Mouse (Mus musculus) embryonic facial prominence, embryonic 11.5 days (tissue): ENCODE data around the gene Stfa2l1. TPM values are rescaled to one million over a fixed set of nuclear protein-coding genes. Genes with fewer than 3 reads are reported as not detected.
"Not testable (repeated sequence)": the region's sequence is repeated elsewhere in the genome, so short reads cannot be mapped to it uniquely, and the experiment has no call there.

ENCODE experiments used
- ATAC-seq: fragments of 200-750 bp; cut with Nextera tagmentation; replicated peaks from 2 replicates; pipeline ENCODE4 v1.8.0; 2017; ENCODE audit warnings: low read depth; ENCODE audit not compliant: insufficient number of reproducible peaks, low FRiP score, low TSS enrichment
- DNase-seq: peaks from one replicate; pipeline ENCODE4 v3.0.0-alpha.2; 2015; ENCODE audit warnings: low spot score
- H3K27ac ChIP-seq: fragments of 300-500 bp; sonication (generic); replicated peaks from 2 replicates; pipeline ENCODE4 v1.5.1; 2014; ENCODE audit warnings: mild to moderate bottlenecking, low read depth, low read length, control low read depth
- H3K27me3 ChIP-seq: fragments of 300-500 bp; sonication (generic); 2 replicates; pipeline ENCODE4 v1.6.1; 2014; ENCODE audit warnings: mild to moderate bottlenecking, low read length, moderate library complexity, mixed read lengths; ENCODE audit not compliant: control insufficient read depth, insufficient read depth
- H3K36me3 ChIP-seq: fragments of 300-500 bp; sonication (generic); replicated peaks from 2 replicates; pipeline ENCODE4 v1.6.1; 2014; ENCODE audit warnings: low read depth, mild to moderate bottlenecking, low read length, moderate library complexity, mixed read lengths; ENCODE audit not compliant: control insufficient read depth, insufficient read depth
- H3K4me1 ChIP-seq: fragments of 300-500 bp; sonication (generic); 2 replicates; pipeline ENCODE4 v1.6.1; 2014; ENCODE audit warnings: low read length, mixed read lengths; ENCODE audit not compliant: control insufficient read depth, insufficient read depth
- H3K4me2 ChIP-seq: fragments of 300-500 bp; sonication (generic); 2 replicates; pipeline ENCODE4 v1.6.1; 2014; ENCODE audit warnings: low read depth, mild to moderate bottlenecking, control low read depth, low read length, moderate library complexity
- H3K4me3 ChIP-seq: fragments of 300-500 bp; sonication (generic); 2 replicates; pipeline ENCODE4 v1.5.1; 2014; ENCODE audit warnings: low read depth, low read length, control low read depth
- H3K9ac ChIP-seq: fragments of 300-500 bp; sonication (generic); replicated peaks from 2 replicates; pipeline ENCODE4 v1.6.1; 2014; ENCODE audit warnings: mild to moderate bottlenecking, control low read depth, low read length
- H3K9me3 ChIP-seq: fragments of 300-500 bp; sonication (generic); replicated peaks from 2 replicates; pipeline ENCODE4 v1.6.1; 2016; ENCODE audit warnings: mild to moderate bottlenecking, low read length, inconsistent platforms, mixed read lengths; ENCODE audit not compliant: control insufficient read depth
- WGBS: fragments of 180-500 bp; shearing (Covaris S2); extraction: QIAGEN DNeasy Blood & Tissue Kit; methylation state at CpG from one replicate; pipeline ENCODE4 v1.1.7; 2014; 5-methylcytosine and 5-hydroxymethylcytosine counted together
- polyA plus RNA-seq: library from polyadenylated mRNA; unstranded; fragments of >200 nt; fragmentation: Nextera tagmentation; extraction: Ambion mirVana; gene quantifications from 2 replicates; pipeline ENCODE4 v1.2.1, GENCODE M21; 2014

The Stfa2l1 gene
- polyA plus RNA-seq, 1 experiment from 2014 or later: not detected

- Histone ChIP-seq H3K9ac (no peak overlapping the region), H3K27me3 (no peaks in the 10 kb centered on the region), H3K9me3 (no peaks in the 10 kb centered on the region), H3K4me2 (no peak overlapping the region), H3K36me3 (no peaks in the 10 kb centered on the region), H3K4me3 (no peak overlapping the region), H3K27ac (no peak overlapping the region), H3K4me1 (no peaks in the 10 kb centered on the region)
- WGBS: 78% methylated on average over 2 of the region's 2 CpGs
- DNase-seq (no peak), ATAC-seq (no peak)
These were observed 23.3 kb downstream of the Stfa2l1 start for GRCm38 (mm10) chr16:36179910-36180309.

GRCm38 (mm10) chr16:36183912-36184311, 27.3 kb downstream of the Stfa2l1 start, which contains the start of gene Gm5483:
Gene Gm5483, plus strand, starts transcription at chr16:36184212.
- H3K27me3 ChIP-seq, H3K4me3 ChIP-seq, H3K4me2 ChIP-seq, DNase-seq, H3K4me1 ChIP-seq, ATAC-seq, H3K27ac ChIP-seq, H3K9ac ChIP-seq, H3K36me3 ChIP-seq, H3K9me3 ChIP-seq: not testable (repeated sequence)
- WGBS: 85% methylated on average over 4 of the region's 4 CpGs

GRCm38 (mm10) chr16:36199226-36199625, 42.6 kb downstream of the Stfa2l1 start:
- Histone ChIP-seq H3K36me3 (no peaks in the 10 kb centered on the region), H3K9ac (no peak overlapping the region), H3K27ac (no peak overlapping the region), H3K4me1 (no peaks in the 10 kb centered on the region), H3K9me3 (no peaks in the 10 kb centered on the region), H3K4me3 (no peak overlapping the region), H3K4me2 (no peak overlapping the region; the same call in 1 of the 2 replicates), H3K27me3 (no peaks in the 10 kb centered on the region)
- DNase-seq: peak; percentile 6
- WGBS: 45% methylated on average over 19 of the region's 19 CpGs
- no peak for ATAC-seq

GRCm38 (mm10) chr16:36203846-36204245, 47.2 kb downstream of the Stfa2l1 start:
- DNase-seq: no peak
- 79% methylated on average over 5 of the region's 5 CpGs for WGBS

GRCm38 (mm10) chr16:36205684-36206083, 49.1 kb downstream of the Stfa2l1 start:
- H3K9ac ChIP-seq, ATAC-seq, H3K27me3 ChIP-seq, H3K4me2 ChIP-seq, H3K36me3 ChIP-seq, H3K4me3 ChIP-seq, H3K9me3 ChIP-seq, H3K4me1 ChIP-seq, H3K27ac ChIP-seq, DNase-seq: not testable (repeated sequence)
- WGBS: 43% methylated on average over 2 of the region's 2 CpGs

More at GRCm38 (mm10) chr16:36203846-36204245, 47.2 kb downstream of the Stfa2l1 start:
- Histone ChIP-seq H3K4me3 (no peak overlapping the region), H3K4me2 (no peak overlapping the region), H3K36me3 (no peaks in the 10 kb centered on the region), H3K27ac (no peak overlapping the region), H3K4me1 (no peaks in the 10 kb centered on the region), H3K27me3 (no peaks in the 10 kb centered on the region), H3K9ac (no peak overlapping the region), H3K9me3 (no peaks in the 10 kb centered on the region)
- no peak for ATAC-seq

GRCm38 (mm10) chr16:36209967-36210453, 53.4 kb downstream of the Stfa2l1 start, which contains the start of gene Gm5416:
Gene Gm5416, plus strand, starts transcription at chr16:36210403.
- Histone ChIP-seq H3K9me3 (no peaks in the 10 kb centered on the region), H3K4me1 (no peaks in the 10 kb centered on the region), H3K4me2 (no peak within 1 kb of the TSS), H3K36me3 (no peaks in the 10 kb centered on the region), H3K27ac (no peak within 1 kb of the TSS), H3K4me3 (no peak within 1 kb of the TSS), H3K9ac (no peak within 1 kb of the TSS), H3K27me3 (no peaks in the 10 kb centered on the region)
- WGBS: 77% methylated on average over 2 of the region's 2 CpGs
- ATAC-seq (no peak), DNase-seq (no peak)

Other genes starting within 250 kb of the Stfa2l1 start
- gene Parp9, start 218.3 kb upstream of the Stfa2l1 start, polyA plus RNA-seq: 2.7 and 3.2 TPM in 2 replicates
- gene Dtx3l, start 217.7 kb upstream of the Stfa2l1 start, polyA plus RNA-seq: 3.1 and 3.7 TPM in 2 replicates
- gene Kpna1, start 178.1 kb upstream of the Stfa2l1 start, polyA plus RNA-seq: 72.7 and 78.9 TPM in 2 replicates
- gene Wdr5b, start 115.6 kb upstream of the Stfa2l1 start, polyA plus RNA-seq: 14.0 and 16.7 TPM in 2 replicates
- gene Fam162a, start 85.2 kb upstream of the Stfa2l1 start, polyA plus RNA-seq: 339 and 341 TPM in 2 replicates
- 104 and 113 TPM in 2 replicates for gene Ccdc58, start 85.1 kb upstream of the Stfa2l1 start, polyA plus RNA-seq
- gene Csta1, start 25.6 kb upstream of the Stfa2l1 start, polyA plus RNA-seq: not detected in 2 replicates
- gene Gm5483, start 27.4 kb downstream of the Stfa2l1 start, polyA plus RNA-seq: 1.6 and 2.3 TPM in 2 replicates
- gene Gm5416, start 53.6 kb downstream of the Stfa2l1 start, polyA plus RNA-seq: not detected in 2 replicates
- not detected in 2 replicates for gene 2010005H15Rik, start 64.7 kb downstream of the Stfa2l1 start, polyA plus RNA-seq
- gene Stfa1, start 120.1 kb downstream of the Stfa2l1 start, polyA plus RNA-seq: 4.0 and 5.5 TPM in 2 replicates
- not detected in 2 replicates for gene BC117090, start 177.5 kb downstream of the Stfa2l1 start, polyA plus RNA-seq
- 3.7 and 4.2 TPM in 2 replicates for gene BC100530, start 210.9 kb downstream of the Stfa2l1 start, polyA plus RNA-seq